Mouse (Mus musculus) heart, postnatal 36 days (tissue): ENCODE measurements at regions not wholly inside any gene's neighbourhood (a gene's known extent, or its start where the extent isn't known, plus 50 kb on each side); places are given as distances from the start of the nearest gene placed in this dataset.

Experiments used
- DNase-seq, 2 experiments: peaks; one replicate each; pipeline ENCODE4 v3.0.0; 2021 to 2022
- intact Hi-C: fragments of 180-260 bp; cut with DNase I; formaldehyde crosslinking; loops from one replicate; pipeline ENCODE4 v1.15.1; 2025

- intact Hi-C loops, result loop anchor here (10.0 kb wide), 1 partner anchor 375 kb away; the partner anchor contains the start of gene Mn1
- no peak for DNase-seq
Observed at GRCm38 (mm10) chr5:111789904-111790303, 56.2 kb downstream of the Gm26897 start.

- DNase-seq, result no peak
- intact Hi-C loops, result loop anchor here (10.0 kb wide), 1 partner anchor 376 kb away; the partner anchor contains the start of gene Mn1
Observed at GRCm38 (mm10) chr5:111790527-111790926, 56.8 kb downstream of the Gm26897 start.

GRCm38 (mm10) chr5:111791089-111791561, 57.4 kb downstream of the Gm26897 start:
- intact Hi-C loops, result loop anchor here (10.0 kb wide), 1 partner anchor 376 kb away; the partner anchor contains the start of gene Mn1
- DNase-seq, result no peak

GRCm38 (mm10) chr5:111792746-111793145, 59.0 kb downstream of the Gm26897 start:
- no peak for DNase-seq
- intact Hi-C loops, result loop anchor here (10.0 kb wide), 1 partner anchor 378 kb away; the partner anchor contains the start of gene Mn1

GRCm38 (mm10) chr5:111793178-111793577, 59.5 kb downstream of the Gm26897 start:
- no peak for DNase-seq
- intact Hi-C loops, result loop anchor here (10.0 kb wide), 1 partner anchor 378 kb away; the partner anchor contains the start of gene Mn1

- no peak for DNase-seq
- intact Hi-C loops, result loop anchor here (10.0 kb wide), 1 partner anchor 382 kb away; the partner anchor contains the start of gene Mn1
Observed at GRCm38 (mm10) chr5:111796889-111797288, 63.2 kb downstream of the Gm26897 start.

- DNase-seq, result peak; percentile 80 to 83
- intact Hi-C loops, result loop anchor here (10.0 kb wide), 1 partner anchor 385 kb away; the partner anchor contains the start of gene Mn1
Observed at GRCm38 (mm10) chr5:111799700-111800311, 66.1 kb downstream of the Gm26897 start.

GRCm38 (mm10) chr5:111800511-111800910, 66.8 kb downstream of the Gm26897 start:
- no peak for DNase-seq
- intact Hi-C loops, result no loop called here

- intact Hi-C loops, result no loop called here
- DNase-seq, result no peak
Observed at GRCm38 (mm10) chr5:111801051-111801450, 67.3 kb downstream of the Gm26897 start.

- no peak for DNase-seq
- intact Hi-C loops, result no loop called here
Observed at GRCm38 (mm10) chr5:111804542-111804941, 70.8 kb downstream of the Gm26897 start.

- DNase-seq, result no peak
- intact Hi-C loops, result no loop called here
Observed at GRCm38 (mm10) chr5:111805150-111805549, 71.4 kb downstream of the Gm26897 start.

- DNase-seq, result no peak
- intact Hi-C loops, result no loop called here
Observed at GRCm38 (mm10) chr5:111805761-111806191, 72.1 kb downstream of the Gm26897 start.

- intact Hi-C loops, result no loop called here
- DNase-seq, result peak in 1 of 2 experiments; percentile 53
Observed at GRCm38 (mm10) chr5:111810079-111810808, 76.5 kb downstream of the Gm26897 start.

- intact Hi-C loops, result no loop called here
- DNase-seq, result no peak
Observed at GRCm38 (mm10) chr5:111812581-111812980, 78.9 kb downstream of the Gm26897 start.

GRCm38 (mm10) chr5:111813090-111813753, 79.5 kb downstream of the Gm26897 start:
- intact Hi-C loops, result no loop called here
- no peak for DNase-seq

GRCm38 (mm10) chr5:111814893-111815760, 81.4 kb downstream of the Gm26897 start:
- intact Hi-C loops, result no loop called here
- DNase-seq, result no peak

GRCm38 (mm10) chr5:111820963-111821362, 87.2 kb downstream of the Gm26897 start:
- intact Hi-C loops, result no loop called here
- no peak for DNase-seq

GRCm38 (mm10) chr5:111822882-111823281, 89.2 kb downstream of the Gm26897 start:
- no peak for DNase-seq
- intact Hi-C loops, result no loop called here

- no peak for DNase-seq
- intact Hi-C loops, result no loop called here
Observed at GRCm38 (mm10) chr5:111823420-111823819, 89.7 kb downstream of the Gm26897 start.

GRCm38 (mm10) chr5:111823842-111824241, 90.1 kb downstream of the Gm26897 start:
- no peak for DNase-seq
- intact Hi-C loops, result no loop called here
